Mouse (Mus musculus): ENCODE measurements around the gene Cpsf4l. TPM values are rescaled to one million over a fixed set of nuclear protein-coding genes. Genes with fewer than 3 reads are reported as not detected.

Gene Cpsf4l
- polyA plus RNA-seq, 1 experiment from 2014 or later = 0.25 TPM

DNA sequence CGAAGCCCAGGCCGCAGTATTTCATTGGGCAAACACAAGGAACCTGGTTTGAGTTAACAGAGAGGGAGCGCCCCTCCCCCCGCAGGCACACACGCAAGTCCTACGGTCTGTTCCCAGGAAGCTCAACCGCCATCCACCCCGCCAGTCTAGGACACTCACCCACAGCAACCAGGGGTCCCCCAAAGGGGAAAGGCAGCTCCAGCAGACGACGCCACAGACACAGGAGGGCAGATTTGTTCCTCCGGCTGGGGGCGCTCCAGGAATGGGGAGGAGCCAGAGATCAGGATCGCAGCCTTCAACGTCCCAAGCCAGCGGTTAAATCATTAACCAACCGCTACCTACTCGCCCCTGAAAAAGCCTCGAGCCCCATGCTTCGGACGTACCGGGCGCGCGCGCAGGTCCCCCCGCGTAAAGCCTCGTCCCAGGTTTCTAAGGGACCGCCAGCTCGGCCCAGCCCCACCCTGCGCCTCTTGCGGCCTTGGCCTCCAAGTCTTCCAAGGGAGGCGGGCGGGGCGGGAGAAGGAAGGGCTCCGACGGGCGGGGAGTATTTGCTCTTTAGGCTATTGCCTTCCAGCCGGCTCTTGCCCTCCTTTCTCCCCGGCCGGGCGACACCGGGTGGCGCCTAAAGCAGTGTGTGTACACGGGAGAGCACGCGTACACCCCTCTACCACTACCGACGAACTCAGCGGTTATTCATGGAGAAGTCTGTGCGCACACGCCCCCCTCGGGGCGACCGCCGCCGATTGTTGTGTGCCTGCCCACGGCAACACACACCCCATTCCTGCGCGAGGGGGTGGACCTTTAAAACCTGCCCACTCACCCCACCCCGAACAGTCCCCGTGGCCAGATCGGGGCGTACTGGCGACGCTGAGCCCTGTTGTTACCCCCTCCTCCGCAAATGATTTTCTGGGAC lies 41.0 kb upstream of the Cpsf4l start:
- Histone ChIP-seq H3K4me1 (ENCODE audit: control insufficient read depth, insufficient read depth, low read length) (peaks cover 33% of the 10 kb centered on the region), H3K4me2 (ENCODE audit: low read length) (peak overlapping the region; percentile 75), H3K9me3 (replicated peaks; ENCODE audit: control insufficient read depth, low read length, poor library complexity, severe bottlenecking) (no peaks in the 10 kb centered on the region), H3K4me3 (ENCODE audit: low read depth, low read length) (peak overlapping the region; percentile 86), H3K27ac (ENCODE audit: low read length) (peak overlapping the region; percentile 94), H3K36me3 (ENCODE audit: control insufficient read depth, insufficient read depth, low read length) (no peaks in the 10 kb centered on the region), H3K27me3 (ENCODE audit: control insufficient read depth, insufficient read depth, low read depth, low read length) (no peaks in the 10 kb centered on the region), H3K9ac (ENCODE audit: low read depth, low read length) (peak overlapping the region; percentile 89)
- under 1% methylated on average over 62 of the region's 67 CpGs for WGBS
- peak; percentile 60 for ATAC-seq

- Histone ChIP-seq H3K4me2 (ENCODE audit: low read length) (peak overlapping the region; percentile 75), H3K9me3 (replicated peaks; ENCODE audit: control insufficient read depth, low read length, poor library complexity, severe bottlenecking) (no peaks in the 10 kb centered on the region), H3K27me3 (ENCODE audit: control insufficient read depth, insufficient read depth, low read depth, low read length) (no peaks in the 10 kb centered on the region), H3K4me1 (ENCODE audit: control insufficient read depth, insufficient read depth, low read length) (peaks cover 33% of the 10 kb centered on the region), H3K27ac (ENCODE audit: low read length) (peak overlapping the region; percentile 94), H3K4me3 (ENCODE audit: low read depth, low read length) (peak overlapping the region; percentile 86), H3K36me3 (ENCODE audit: control insufficient read depth, insufficient read depth, low read length) (no peaks in the 10 kb centered on the region), H3K9ac (ENCODE audit: low read depth, low read length) (peak overlapping the region; percentile 89)
- peak; percentile 22; the same call in 1 of the 2 replicates for ATAC-seq
- WGBS = under 1% methylated on average over 9 of the region's 9 CpGs
Measured at GRCm38 (mm10) chr11:113749749-113750351, 40.0 kb upstream of the Cpsf4l start.

- WGBS = 11% methylated on average over 21 of the region's 21 CpGs
- H3K4me2 ChIP-seq (ENCODE audit: low read length) = peak overlapping the region; percentile 75
- H3K4me3 ChIP-seq (ENCODE audit: low read depth, low read length) = peak overlapping the region; percentile 86
- no peaks in the 10 kb centered on the region for H3K36me3 ChIP-seq (ENCODE audit: control insufficient read depth, insufficient read depth, low read length)
- H3K9me3 ChIP-seq (replicated peaks; ENCODE audit: control insufficient read depth, low read length, poor library complexity, severe bottlenecking) = no peaks in the 10 kb centered on the region
- no peak overlapping the region for H3K27ac ChIP-seq (ENCODE audit: low read length)
- H3K4me1 ChIP-seq (ENCODE audit: control insufficient read depth, insufficient read depth, low read length) = peaks cover 33% of the 10 kb centered on the region
- H3K9ac ChIP-seq (ENCODE audit: low read depth, low read length) = peak overlapping the region; percentile 89
- ATAC-seq = no peak
- H3K27me3 ChIP-seq (ENCODE audit: control insufficient read depth, insufficient read depth, low read depth, low read length) = no peaks in the 10 kb centered on the region
Measured at GRCm38 (mm10) chr11:113748797-113749521, 39.1 kb upstream of the Cpsf4l start.

GRCm38 (mm10) chr11:113747725-113748380 lies 38.0 kb upstream of the Cpsf4l start:
- H3K9me3 ChIP-seq (replicated peaks; ENCODE audit: control insufficient read depth, low read length, poor library complexity, severe bottlenecking) = no peaks in the 10 kb centered on the region
- H3K27ac ChIP-seq (ENCODE audit: low read length) = no peak overlapping the region
- no peaks in the 10 kb centered on the region for H3K27me3 ChIP-seq (ENCODE audit: control insufficient read depth, insufficient read depth, low read depth, low read length)
- H3K4me1 ChIP-seq (ENCODE audit: control insufficient read depth, insufficient read depth, low read length) = peaks cover 33% of the 10 kb centered on the region
- H3K9ac ChIP-seq (ENCODE audit: low read depth, low read length) = no peak overlapping the region
- 85% methylated on average over 11 of the region's 11 CpGs for WGBS
- no peak for ATAC-seq
- H3K4me2 ChIP-seq (ENCODE audit: low read length) = no peak overlapping the region
- no peaks in the 10 kb centered on the region for H3K36me3 ChIP-seq (ENCODE audit: control insufficient read depth, insufficient read depth, low read length)
- no peak overlapping the region for H3K4me3 ChIP-seq (ENCODE audit: low read depth, low read length)

- H3K9ac ChIP-seq (ENCODE audit: low read depth, low read length) = no peak overlapping the region
- no peaks in the 10 kb centered on the region for H3K9me3 ChIP-seq (replicated peaks; ENCODE audit: control insufficient read depth, low read length, poor library complexity, severe bottlenecking)
- H3K27ac ChIP-seq (ENCODE audit: low read length) = no peak overlapping the region
- 79% methylated on average over 16 of the region's 16 CpGs for WGBS
- H3K27me3 ChIP-seq (ENCODE audit: control insufficient read depth, insufficient read depth, low read depth, low read length) = no peaks in the 10 kb centered on the region
- H3K36me3 ChIP-seq (ENCODE audit: control insufficient read depth, insufficient read depth, low read length) = no peaks in the 10 kb centered on the region
- no peak for ATAC-seq
- no peak overlapping the region for H3K4me2 ChIP-seq (ENCODE audit: low read length)
- H3K4me3 ChIP-seq (ENCODE audit: low read depth, low read length) = no peak overlapping the region
- peaks cover 32% of the 10 kb centered on the region for H3K4me1 ChIP-seq (ENCODE audit: control insufficient read depth, insufficient read depth, low read length)
Measured at GRCm38 (mm10) chr11:113747056-113747455, 37.2 kb upstream of the Cpsf4l start.

DNA sequence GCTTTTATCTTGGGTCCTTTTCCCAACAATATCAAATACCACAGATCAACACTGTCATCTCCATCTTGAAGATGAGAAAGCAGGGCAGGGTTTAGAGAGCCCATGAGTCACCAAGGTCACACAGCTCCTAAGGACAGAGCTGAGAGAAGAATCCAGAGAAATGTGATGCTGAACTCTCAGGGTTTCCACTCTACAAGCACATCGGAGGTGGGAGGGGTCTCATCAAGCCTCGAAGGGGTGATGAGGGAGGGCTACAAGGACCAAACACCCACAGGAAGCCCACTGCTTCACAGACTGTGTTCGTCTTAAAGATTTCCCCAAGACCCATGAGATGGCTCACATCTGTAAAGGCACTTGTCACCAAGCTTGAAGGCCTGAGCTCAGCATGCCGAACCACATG lies 36.1 kb upstream of the Cpsf4l start:
- no peaks in the 10 kb centered on the region for H3K9me3 ChIP-seq (replicated peaks; ENCODE audit: control insufficient read depth, low read length, poor library complexity, severe bottlenecking)
- H3K27ac ChIP-seq (ENCODE audit: low read length) = no peak overlapping the region
- no peaks in the 10 kb centered on the region for H3K36me3 ChIP-seq (ENCODE audit: control insufficient read depth, insufficient read depth, low read length)
- no peak for ATAC-seq
- no peak overlapping the region for H3K4me2 ChIP-seq (ENCODE audit: low read length)
- no peak overlapping the region for H3K4me3 ChIP-seq (ENCODE audit: low read depth, low read length)
- H3K27me3 ChIP-seq (ENCODE audit: control insufficient read depth, insufficient read depth, low read depth, low read length) = no peaks in the 10 kb centered on the region
- no peak overlapping the region for H3K9ac ChIP-seq (ENCODE audit: low read depth, low read length)
- peaks cover 29% of the 10 kb centered on the region for H3K4me1 ChIP-seq (ENCODE audit: control insufficient read depth, insufficient read depth, low read length)
- WGBS = 87% methylated on average over 4 of the region's 4 CpGs

- no peaks in the 10 kb centered on the region for H3K27me3 ChIP-seq (ENCODE audit: control insufficient read depth, insufficient read depth, low read depth, low read length)
- no peak for ATAC-seq
- H3K36me3 ChIP-seq (ENCODE audit: control insufficient read depth, insufficient read depth, low read length) = no peaks in the 10 kb centered on the region
- no peak overlapping the region for H3K4me3 ChIP-seq (ENCODE audit: low read depth, low read length)
- peaks cover 5% of the 10 kb centered on the region; the same call in 1 of the 2 replicates for H3K4me1 ChIP-seq (ENCODE audit: control insufficient read depth, insufficient read depth, low read length)
- H3K4me2 ChIP-seq (ENCODE audit: low read length) = no peak overlapping the region
- 97% methylated on average over 1 of the region's 1 CpGs for WGBS
- no peak overlapping the region for H3K27ac ChIP-seq (ENCODE audit: low read length)
- no peaks in the 10 kb centered on the region for H3K9me3 ChIP-seq (replicated peaks; ENCODE audit: control insufficient read depth, low read length, poor library complexity, severe bottlenecking)
- H3K9ac ChIP-seq (ENCODE audit: low read depth, low read length) = no peak overlapping the region
Measured at GRCm38 (mm10) chr11:113742998-113743397, 33.2 kb upstream of the Cpsf4l start.

DNA sequence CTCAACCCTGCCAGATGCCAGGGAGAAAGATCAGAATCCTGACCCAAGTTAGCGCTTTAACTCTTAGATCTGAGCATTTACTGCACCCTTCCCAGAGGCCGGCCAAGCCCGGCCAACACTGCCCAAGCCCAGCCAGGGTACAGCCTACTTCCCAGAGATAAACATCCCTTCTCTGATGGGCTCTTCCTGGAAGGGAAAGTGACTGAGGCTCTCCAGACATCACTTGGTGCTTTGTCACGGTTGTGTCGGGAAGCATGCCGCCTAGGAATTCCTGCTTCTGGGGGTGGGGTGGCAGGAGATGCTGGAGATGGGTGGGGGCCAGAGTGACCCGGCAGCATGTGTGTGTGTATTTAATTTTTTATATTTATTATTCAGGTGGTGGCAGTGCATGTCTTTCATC lies 30.3 kb upstream of the Cpsf4l start:
- H3K4me1 ChIP-seq (ENCODE audit: control insufficient read depth, insufficient read depth, low read length) = no peaks in the 10 kb centered on the region; the same call in 1 of the 2 replicates
- H3K27ac ChIP-seq (ENCODE audit: low read length) = no peak overlapping the region
- H3K9ac ChIP-seq (ENCODE audit: low read depth, low read length) = no peak overlapping the region
- no peaks in the 10 kb centered on the region for H3K36me3 ChIP-seq (ENCODE audit: control insufficient read depth, insufficient read depth, low read length)
- H3K9me3 ChIP-seq (replicated peaks; ENCODE audit: control insufficient read depth, low read length, poor library complexity, severe bottlenecking) = no peaks in the 10 kb centered on the region
- no peak overlapping the region for H3K4me3 ChIP-seq (ENCODE audit: low read depth, low read length)
- ATAC-seq = no peak
- H3K27me3 ChIP-seq (ENCODE audit: control insufficient read depth, insufficient read depth, low read depth, low read length) = no peaks in the 10 kb centered on the region
- H3K4me2 ChIP-seq (ENCODE audit: low read length) = no peak overlapping the region
- 91% methylated on average over 7 of the region's 7 CpGs for WGBS

All from midbrain, embryonic 16.5 days (tissue).